Mouse (Mus musculus) lung, postnatal 0 days (tissue): Measurements from ENCODE around the gene Iah1.

Experiments used
- CTCF ChIP-seq: IDR thresholded peaks from 2 replicates; pipeline ENCODE4 v1.5.1; 2016; ENCODE audit warnings: antibody characterized with exemption, mild to moderate bottlenecking
- EP300 ChIP-seq: IDR thresholded peaks from 2 replicates; pipeline ENCODE4 v1.6.1; 2016; ENCODE audit warnings: antibody characterized with exemption, mild to moderate bottlenecking, control low read depth

DNA sequence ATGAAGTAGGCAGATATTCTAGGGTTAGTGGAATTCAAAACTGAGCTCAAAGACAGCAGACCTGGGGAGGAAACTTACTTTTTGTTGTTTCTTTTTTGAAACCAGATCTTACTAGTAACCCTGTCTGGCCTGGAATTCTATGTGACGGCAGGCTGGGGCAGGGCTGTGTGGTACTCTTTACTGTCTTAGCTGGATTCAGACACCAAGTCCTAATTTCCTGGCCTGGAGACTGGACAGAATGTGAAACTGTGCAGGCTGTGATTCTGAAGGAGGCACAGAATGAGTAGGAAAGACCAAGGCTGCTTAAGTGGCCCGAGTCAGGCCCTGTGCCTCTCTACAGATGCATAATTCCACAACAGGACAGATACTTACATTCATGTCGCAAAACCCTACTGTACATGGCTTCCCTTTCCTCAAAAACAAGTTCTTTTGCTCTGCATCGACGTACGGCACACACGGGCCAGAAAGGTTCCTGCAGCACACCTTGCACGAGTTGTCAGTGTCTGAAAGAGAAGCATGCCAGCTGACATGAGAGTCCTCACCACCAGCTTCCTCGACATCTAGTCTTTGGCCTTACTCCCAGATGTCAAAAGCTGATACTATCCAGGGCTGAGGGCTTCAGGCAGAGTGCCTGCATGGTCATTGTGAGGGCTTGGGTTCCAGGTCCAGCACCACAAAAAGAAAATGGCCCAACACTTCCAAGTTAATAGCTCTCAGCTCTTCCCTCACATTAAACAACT lies 13.6 kb downstream of the Iah1 start:
- TF ChIP-seq CTCF (no peak), EP300 (no peak)
